Mouse (Mus musculus) lung, postnatal 10 days (tissue): ENCODE results near the gene Tbx21.
A peak's percentile ranks its signal among the peaks of the same experiment; 100 is the strongest.

Experiments
- DNase-seq: peaks from one replicate; pipeline ENCODE4 v3.0.0; 2021

The Tbx21 gene

DNA sequence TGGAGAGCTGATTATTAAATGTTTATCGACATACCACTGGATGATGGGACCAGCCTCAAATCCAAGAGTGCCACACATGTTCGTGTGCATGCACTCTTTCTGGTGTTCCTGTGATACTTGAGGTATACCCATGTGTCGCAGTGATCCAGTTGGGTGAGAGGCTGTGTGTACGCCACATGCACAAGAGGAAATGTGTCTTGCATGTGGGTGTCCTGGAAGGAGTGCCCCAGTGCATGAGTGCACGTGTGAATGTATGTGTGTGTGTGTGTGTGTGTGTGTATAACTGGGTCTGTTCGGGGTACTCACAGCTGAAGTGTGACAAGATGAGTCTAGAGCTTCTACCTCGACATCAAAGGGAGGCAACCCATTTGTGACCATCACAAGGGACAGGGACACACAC lies 15.2 kb upstream of the Tbx21 start:
- no peak for DNase-seq

- no peak for DNase-seq
Measured at GRCm38 (mm10) chr11:97128956-97129355, 13.8 kb upstream of the Tbx21 start.

DNA sequence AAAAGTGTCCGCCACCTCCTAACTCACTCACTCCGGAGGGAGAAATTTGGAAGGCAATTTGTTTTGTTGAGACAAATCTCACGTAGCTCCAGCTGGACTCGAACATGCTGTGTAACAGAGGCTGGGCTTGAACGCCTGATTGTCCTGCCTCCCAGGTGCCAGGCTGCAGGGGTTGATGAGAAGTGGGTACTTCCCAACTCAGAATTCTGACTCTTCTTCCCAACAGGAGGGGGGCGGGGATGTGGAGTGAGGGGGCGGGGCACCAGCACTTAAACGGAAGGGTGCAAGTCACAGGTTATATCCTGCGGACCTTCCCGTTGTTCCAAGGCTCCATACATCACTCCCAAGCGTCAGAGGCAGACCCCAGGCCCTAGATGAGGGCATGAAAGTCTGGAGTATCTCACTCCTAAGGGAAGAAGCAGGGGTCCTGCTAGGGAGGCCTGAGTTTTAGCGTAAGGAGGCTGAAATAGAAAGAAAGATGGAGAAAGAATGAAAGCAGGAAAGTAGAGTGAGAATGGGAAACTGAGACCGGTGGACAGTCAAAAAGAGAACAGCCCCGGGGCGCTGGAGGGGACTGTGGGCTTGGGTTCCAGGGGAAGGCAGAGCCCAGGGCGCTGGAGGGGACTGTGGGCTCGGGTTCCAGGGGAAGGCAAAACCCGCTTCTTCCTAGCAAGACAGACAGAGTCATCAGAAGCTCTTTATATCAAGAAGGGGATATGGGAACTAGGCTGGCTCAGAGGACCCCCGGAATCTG lies 12.5 kb upstream of the Tbx21 start:
- DNase-seq: no peak

- peak; percentile 72 for DNase-seq
Measured at GRCm38 (mm10) chr11:97126645-97127468, 11.7 kb upstream of the Tbx21 start.

DNA sequence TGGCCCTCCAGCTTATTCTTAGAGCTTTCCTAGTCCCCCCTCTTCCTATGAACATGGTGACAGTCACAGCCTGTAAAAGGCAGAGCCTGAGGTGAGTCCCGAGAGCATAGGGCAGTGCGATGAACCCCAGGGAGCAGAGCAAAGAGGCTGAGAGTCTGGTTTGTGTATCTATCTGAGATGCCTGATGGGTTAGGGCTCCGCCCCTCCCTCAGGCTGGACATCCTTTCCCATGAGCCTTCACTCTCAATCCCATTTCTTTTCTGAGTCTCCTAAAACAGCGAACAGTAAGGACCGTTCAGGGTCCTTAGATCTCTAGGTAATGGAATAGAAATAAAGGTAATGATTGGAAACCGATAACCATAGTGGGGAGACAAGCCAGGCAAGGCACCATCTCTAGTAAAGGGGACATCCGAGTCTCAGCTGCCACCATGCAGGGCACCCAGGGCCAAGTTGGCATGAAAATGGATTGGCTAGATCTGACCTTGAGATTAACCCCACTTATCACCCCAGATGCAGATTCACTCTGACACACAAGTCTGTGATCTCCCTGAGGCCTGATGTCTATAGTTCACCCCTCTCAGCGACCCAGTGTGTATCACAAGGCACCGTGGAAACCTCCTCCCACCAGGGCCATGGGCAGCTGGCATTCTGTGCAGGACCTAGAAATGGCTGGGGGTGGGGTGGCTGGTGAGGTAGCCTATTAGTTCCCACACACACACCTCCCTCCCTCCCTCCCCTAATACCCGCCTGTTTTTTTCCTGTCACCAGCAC lies 9.3 kb upstream of the Tbx21 start:
- DNase-seq: no peak

DNA sequence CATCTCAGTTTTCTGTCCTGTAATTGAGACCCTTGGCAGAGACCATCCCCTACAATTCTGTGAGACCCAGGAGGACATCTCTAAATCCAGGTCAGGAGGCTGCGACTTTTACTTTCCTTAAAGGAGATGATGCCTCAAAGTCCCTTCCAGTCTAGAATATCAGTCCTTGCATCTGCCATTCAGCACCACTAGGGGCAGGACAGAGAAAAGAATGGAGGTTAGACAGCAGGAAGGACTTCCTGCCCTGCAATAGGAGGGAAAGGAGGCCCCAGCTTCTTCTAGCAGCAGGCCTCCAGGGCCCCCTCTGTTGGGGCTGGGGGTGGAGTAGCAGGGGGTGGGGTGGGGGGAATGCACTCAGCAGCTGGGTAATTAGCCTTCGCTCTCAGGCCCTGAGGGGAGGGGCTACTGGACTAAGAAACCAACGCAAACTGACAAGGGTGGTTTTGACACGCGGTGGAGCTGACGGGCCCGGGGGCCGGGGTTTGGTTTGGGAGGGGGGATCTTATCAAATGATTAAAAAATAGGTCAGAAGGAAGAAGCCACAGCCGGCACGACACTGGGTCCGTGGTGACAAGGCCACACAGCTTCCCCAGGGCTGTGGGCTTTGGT lies 8.3 kb upstream of the Tbx21 start:
- DNase-seq: no peak

GRCm38 (mm10) chr11:97120641-97121040 lies 5.5 kb upstream of the Tbx21 start:
- DNase-seq: no peak

DNA sequence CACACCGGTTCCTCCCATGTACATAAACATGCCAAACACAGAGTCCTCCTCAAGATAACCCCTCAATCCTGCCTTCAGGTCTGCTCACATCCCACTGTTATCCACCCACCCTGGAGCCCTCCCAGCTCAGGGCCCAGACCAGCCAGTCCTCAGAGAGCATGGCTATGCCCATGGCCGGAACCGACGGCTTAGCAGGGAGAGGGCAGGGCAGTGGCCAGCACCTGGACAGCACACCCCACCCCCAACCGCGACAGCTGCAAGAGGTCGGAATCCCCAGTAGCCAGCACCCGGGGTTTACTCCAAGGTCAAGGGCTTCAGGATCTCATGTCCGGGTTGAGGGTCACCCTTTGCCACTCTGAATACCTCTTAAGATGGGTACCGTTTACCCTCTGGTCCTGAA lies 5.1 kb upstream of the Tbx21 start:
- DNase-seq: no peak

DNA sequence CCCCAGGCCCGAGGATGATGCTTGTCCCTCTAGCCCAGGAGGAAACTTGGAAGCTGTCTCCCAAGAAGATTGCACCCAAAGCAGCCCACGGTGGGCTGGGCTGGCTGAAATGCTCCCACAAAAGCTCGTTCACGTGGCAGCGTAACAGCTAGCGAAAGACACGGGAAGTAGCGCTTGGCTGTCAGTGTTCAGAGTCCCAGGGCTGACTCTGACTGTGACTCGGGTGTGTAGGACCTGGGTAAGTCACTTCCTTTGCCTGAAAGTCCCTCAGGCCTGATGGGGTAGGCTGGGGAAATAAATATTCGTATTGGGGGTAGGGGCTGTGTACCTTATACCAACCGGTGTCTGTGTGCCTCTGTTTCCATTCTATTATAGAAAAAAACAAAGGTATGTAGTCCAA lies 666 bp upstream of the Tbx21 start:
- no peak for DNase-seq

- no peak for DNase-seq
Measured at GRCm38 (mm10) chr11:97112519-97113125, 2.5 kb downstream of the Tbx21 start.

GRCm38 (mm10) chr11:97108976-97109375 lies 6.2 kb downstream of the Tbx21 start:
- no peak for DNase-seq

DNA sequence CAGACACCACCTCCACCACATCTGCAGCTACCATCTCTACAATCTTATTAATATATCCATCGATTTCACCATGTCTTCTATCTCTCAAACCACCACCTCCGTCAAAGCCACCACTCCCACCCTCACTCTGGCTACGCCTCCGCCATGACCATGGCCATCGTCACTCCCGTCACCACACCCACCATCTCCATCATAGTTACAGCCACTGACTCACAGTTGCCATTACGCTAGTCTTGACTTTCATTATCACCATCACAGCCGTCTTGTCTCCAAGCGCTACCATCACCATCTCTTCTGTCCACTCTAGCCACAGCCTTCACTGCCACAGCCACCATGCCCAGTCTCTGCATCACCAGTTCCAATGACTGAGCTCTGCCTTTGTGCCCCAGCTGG lies 11.0 kb downstream of the Tbx21 start:
- no peak for DNase-seq

DNA sequence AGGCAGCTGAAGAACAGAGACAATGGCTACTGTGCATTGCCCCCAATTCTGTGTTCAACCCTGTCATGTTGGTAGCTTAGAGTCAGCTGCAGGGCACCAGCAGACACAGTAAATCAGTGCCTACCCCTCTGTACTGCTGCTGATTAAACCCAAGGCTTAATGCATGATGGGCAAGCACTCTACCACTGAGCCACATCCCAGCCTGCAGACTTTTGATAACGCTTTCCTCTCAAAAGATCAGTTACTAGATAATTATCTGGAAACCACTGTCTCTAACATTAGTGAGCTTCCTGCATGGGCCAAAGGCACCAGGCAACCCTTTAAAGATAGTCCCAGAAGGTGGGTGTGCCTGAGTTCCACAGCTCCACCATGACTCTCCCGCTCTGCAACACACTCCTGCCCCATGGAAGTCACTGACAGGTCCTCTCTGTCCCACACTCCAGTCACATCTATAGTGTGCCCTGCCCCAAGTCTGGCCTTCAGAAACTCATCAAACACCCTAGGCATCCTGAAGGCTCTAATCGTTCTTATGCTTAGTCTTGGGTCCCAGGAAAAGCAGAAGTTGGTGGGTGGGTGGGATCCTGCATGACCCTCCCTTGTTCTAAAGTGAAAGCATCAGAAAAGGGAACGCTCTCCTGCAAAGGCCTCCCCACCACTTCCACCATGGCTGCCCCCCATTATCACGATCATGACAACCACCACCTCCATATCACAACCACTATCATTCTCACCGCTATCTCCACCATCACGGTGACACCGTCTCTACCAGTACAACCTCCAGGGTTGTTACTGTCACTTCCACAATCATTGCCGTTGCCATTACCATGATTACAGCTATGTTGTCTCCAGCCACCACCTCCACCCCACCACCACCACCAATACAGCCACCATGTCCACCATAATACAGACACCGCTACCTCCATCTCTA lies 11.7 kb downstream of the Tbx21 start:
- no peak for DNase-seq

DNA sequence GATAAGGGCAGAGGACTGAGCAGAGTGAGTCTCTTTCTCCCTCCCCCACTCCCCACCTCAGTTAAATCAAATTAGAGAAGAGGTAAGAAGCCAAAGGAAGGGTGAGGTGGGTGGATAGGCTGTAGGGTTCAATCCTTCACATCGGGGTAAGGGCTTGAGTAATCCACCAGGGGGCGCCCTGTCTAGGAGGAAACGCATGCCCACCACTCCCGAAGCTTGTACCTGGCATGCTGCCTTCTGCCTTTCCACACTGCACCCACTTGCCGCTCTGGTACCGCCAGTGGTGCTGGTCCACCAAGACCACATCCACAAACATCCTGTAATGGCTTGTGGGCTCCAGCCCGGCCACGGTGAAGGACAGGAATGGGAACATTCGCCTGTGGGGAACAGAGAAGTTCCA lies 13.4 kb downstream of the Tbx21 start:
- DNase-seq: peak; percentile 86

GRCm38 (mm10) chr11:97098791-97099190 lies 16.3 kb downstream of the Tbx21 start:
- peak; percentile 53 for DNase-seq

DNA sequence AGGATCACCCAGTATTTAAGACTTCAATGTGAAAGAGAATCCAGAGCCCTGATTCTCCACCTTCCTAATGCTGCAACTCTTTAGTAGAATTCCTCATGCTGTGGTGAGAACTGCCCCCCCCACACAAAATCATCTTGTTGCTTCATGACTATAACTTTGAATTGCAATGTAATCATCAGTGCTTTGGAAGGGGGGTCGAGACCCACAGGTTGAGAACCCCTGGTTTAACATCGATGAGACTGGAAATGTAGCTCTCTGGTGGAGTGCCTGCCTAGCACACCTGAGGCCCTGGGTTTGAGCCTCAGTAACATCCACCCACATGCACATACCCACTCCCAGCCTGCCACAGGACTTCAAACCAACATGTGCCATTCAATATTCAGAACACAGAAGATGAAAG lies 20.5 kb downstream of the Tbx21 start:
- no peak for DNase-seq

GRCm38 (mm10) chr11:97086365-97086764 lies 28.8 kb downstream of the Tbx21 start:
- no peak for DNase-seq

GRCm38 (mm10) chr11:97084821-97085505 lies 30.2 kb downstream of the Tbx21 start:
- no peak for DNase-seq

DNA sequence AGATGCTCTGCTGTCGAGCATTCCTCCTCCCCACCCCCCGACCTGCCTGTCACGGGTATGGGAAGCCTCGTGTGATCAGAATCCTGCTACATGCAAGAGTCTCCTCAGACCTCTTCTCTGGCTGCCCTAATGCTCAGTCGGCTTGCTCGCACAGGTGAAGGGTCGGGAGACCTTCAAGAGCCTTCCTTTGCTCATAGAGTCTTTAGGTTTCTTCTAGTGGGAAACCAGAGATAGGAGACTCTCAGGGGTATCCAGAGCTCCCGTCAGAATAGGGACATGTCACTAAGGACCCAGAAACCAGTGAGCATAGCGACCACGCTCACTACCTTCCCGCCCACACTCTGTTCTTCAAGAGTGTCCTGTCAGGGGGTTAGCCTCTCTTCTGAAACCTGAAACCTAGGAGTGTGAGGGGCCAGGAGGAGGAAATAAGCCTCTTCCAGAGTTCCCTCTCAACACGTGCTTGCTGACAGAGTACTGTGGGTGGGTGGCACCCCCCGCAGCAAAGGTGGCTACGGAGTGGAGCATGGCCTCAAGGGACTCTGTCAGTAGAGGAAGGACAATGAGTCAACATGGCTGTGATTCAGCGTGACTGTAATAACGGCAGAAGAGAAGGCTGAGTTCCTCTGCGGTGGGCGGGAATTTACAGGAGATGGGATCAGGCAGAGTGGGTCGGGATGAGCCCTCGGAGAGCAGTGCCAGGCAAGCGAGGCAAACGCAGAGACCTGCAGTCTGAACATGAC lies 31.6 kb downstream of the Tbx21 start:
- no peak for DNase-seq

- DNase-seq: peak; percentile 80
Measured at GRCm38 (mm10) chr11:97082977-97083376, 32.2 kb downstream of the Tbx21 start.
